Mouse (Mus musculus): ENCODE measurements at regions not wholly inside any gene's neighbourhood (a gene's known extent, or its start where the extent isn't known, plus 50 kb on each side); places are given as distances from the start of the nearest gene placed in this dataset.
"Not testable (repeated sequence)": the region's sequence is repeated elsewhere in the genome, so short reads cannot be mapped to it uniquely, and the experiment has no call there.

- peak in 1 of 2 experiments; percentile 46 for DNase-seq
Measured at GRCm38 (mm10) chr1:59403831-59404547, 78.2 kb upstream of the Fzd7 start.

GRCm38 (mm10) chr1:59405370-59405769, 76.9 kb upstream of the Fzd7 start:
- DNase-seq, result peak; percentile 63 to 77

- DNase-seq, result peak; percentile 41 to 53
Measured at GRCm38 (mm10) chr1:59406741-59407306, 75.4 kb upstream of the Fzd7 start.

- peak in 1 of 2 experiments; percentile 52 for DNase-seq
Measured at GRCm38 (mm10) chr1:59409585-59410160, 72.6 kb upstream of the Fzd7 start.

GRCm38 (mm10) chr1:59413264-59413663, 69.0 kb upstream of the Fzd7 start:
- no peak for DNase-seq

GRCm38 (mm10) chr1:59414401-59415210, 67.6 kb upstream of the Fzd7 start:
- DNase-seq, result no peak

GRCm38 (mm10) chr1:59415733-59416312, 66.4 kb upstream of the Fzd7 start:
- peak; percentile 92 to 94 for DNase-seq

- DNase-seq, result no peak
Measured at GRCm38 (mm10) chr1:59417317-59417716, 64.9 kb upstream of the Fzd7 start.

- DNase-seq, result no peak
Measured at GRCm38 (mm10) chr1:59417962-59418361, 64.3 kb upstream of the Fzd7 start.

- no peak for DNase-seq
Measured at GRCm38 (mm10) chr1:59418748-59419147, 63.5 kb upstream of the Fzd7 start.

- no peak for DNase-seq
Measured at GRCm38 (mm10) chr1:59422981-59423941, 59.0 kb upstream of the Fzd7 start.

GRCm38 (mm10) chr1:59425771-59426170, 56.5 kb upstream of the Fzd7 start:
- not testable (repeated sequence) for DNase-seq

GRCm38 (mm10) chr1:59426346-59427203, 55.6 kb upstream of the Fzd7 start:
- DNase-seq, result no peak

GRCm38 (mm10) chr1:59427204-59427557, 55.0 kb upstream of the Fzd7 start:
- DNase-seq, result no peak

GRCm38 (mm10) chr1:59429289-59429688, 52.9 kb upstream of the Fzd7 start:
- no peak for DNase-seq

- no peak for DNase-seq
Measured at GRCm38 (mm10) chr1:59430234-59430633, 52.0 kb upstream of the Fzd7 start.

- DNase-seq, result peak in 1 of 2 experiments; percentile 24
Measured at GRCm38 (mm10) chr1:59430886-59431486, 51.2 kb upstream of the Fzd7 start.

Measured in cerebellum, postnatal 14 days (tissue).